Mouse (Mus musculus) T-helper 2 cell (primary cell): ENCODE results near the gene Zscan5b.
"Not testable (repeated sequence)": the region's sequence is repeated elsewhere in the genome, so short reads cannot be mapped to it uniquely, and the experiment has no call there.

Experiments
- in situ Hi-C: fragments of 300-600 bp; cut with MboI, MseI; formaldehyde crosslinking; loops from one replicate; pipeline ENCODE4 v1.15.1; 2025; ENCODE audit warnings: high pct_unique_total_duplicates

Zscan5b gene

DNA sequence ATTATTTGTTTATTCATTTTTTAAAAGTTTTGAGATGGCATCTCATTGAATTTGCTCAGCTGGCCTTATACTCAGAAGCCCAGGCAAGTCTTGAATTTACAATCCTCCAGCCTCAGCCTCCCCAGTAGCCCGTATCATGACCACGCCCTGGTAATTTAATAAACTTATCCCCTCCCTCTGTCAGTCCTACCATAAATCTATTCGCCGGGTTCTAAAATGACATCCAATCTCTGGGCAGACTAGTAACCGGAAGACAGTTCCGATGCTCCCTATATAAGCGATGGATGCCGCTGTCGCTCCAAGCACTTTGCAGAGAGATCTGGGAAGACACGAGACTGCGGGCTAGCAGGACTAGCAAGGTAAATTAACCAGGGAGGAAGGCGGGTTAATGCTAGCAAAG is at the start of gene Zscan5b:
Gene Zscan5b (plus strand): TSS at position 301 of the 400 bp plus-strand sequence.
- in situ Hi-C loops, result no loop called here

DNA sequence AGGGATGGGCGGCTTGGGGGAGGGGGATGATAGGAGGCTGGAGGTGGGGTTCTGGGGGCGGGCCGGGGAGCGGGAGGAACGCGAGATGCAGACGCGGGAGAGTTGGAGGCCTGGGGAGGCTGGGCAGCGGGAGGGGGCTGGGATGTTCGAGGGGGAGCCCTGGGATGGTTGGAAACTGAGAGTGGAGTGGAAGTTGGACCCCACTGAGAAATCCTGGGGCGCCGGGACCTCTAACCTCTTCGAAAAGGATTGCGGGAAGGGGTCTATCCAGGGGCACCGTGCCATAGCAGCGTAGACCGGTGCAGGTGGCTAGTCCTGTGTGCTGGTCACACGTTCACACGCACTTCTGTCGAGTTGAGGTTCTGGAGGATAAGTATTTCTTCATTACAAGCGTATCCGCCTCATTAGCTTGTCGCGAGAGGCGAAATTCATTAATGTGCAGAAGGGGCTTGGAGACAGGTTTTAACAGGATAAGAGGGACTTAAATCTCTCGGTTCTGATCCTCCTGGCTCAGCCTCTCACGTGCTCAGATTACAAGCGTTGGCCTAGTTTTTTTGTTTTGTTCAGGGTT is 49.3 kb upstream of the Zscan5b start:
- in situ Hi-C loops, result loop anchor here (25.0 kb wide), 3 partner anchors 1110 to 1535 kb away; partner anchors contain the start of genes Gm45844, Tmem86b, U2af2 and Zfp580

DNA sequence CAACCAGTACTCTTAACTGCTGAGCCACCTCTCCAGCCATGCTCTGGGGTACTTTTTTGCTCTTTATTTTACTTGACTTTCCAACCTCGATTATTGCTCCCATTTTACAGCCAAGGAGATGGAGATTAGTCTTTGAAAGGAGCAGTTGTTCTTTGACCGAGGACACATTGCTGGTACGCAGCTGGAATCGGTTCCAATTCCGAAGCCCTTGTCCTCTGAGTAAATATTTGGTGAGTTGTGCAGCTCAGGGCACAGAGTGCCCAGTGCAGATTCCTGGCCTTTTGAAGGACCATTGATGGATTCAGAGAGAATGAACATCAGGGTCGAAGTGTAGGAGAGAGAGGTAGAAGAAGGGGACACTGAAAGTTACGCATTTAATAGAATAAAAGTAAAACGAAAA is 48.2 kb upstream of the Zscan5b start:
- in situ Hi-C loops, result loop anchor here (25.0 kb wide), 3 partner anchors 1112 to 1537 kb away; partner anchors contain the start of genes Gm45844, Tmem86b, U2af2 and Zfp580

DNA sequence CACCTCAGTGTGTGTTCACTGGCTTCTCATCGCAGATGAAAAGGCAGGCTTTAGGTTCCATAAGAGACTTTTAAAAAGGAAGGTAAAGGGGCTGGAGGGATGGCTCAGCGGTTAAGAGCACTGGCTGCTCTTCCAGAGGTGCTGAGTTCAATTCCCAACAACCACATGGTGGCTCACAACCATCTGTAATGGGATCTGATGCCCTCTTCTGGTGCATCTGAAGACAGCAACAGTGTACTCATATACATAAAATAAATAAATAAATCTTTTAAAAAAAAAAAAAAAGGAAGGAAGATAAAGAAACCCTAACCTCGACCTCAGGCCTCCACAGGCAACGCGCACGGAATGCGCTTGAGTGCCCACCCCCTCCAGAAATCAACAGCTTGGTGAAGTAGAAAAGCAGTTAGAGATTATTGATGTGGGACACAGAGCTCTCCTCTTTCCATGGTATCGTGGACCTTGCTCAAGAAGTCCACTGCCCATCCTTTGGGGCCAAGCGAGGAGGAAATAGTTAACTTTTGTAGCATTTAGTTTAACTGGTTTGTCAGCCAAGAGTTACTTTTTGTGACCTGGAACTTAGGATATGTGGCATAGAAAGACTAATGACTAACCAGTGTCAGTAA is 47.6 kb upstream of the Zscan5b start:
- in situ Hi-C loops, result loop anchor here (25.0 kb wide), 3 partner anchors 1112 to 1537 kb away; partner anchors contain the start of genes Gm45844, Tmem86b, U2af2 and Zfp580

DNA sequence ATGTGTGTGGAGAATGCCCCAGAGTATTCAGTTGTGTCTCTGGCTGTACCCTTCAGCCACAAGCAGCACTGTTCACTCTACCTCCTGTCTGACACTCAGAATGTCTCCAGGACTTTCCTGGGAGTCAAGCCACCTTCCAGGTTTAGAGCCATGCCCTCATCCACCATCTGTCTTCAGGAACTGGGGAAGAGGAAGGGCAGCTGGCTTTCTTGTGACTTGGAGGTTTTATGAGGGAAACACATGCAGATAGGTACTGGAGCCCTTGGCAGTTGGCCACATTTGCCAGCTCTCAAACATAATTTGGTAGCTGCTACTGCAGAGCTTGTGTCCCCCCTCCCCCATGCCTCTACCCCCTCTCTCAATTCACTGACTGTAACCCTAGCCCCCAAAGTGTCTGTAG is 43.1 kb upstream of the Zscan5b start:
- in situ Hi-C loops, result no loop called here

DNA sequence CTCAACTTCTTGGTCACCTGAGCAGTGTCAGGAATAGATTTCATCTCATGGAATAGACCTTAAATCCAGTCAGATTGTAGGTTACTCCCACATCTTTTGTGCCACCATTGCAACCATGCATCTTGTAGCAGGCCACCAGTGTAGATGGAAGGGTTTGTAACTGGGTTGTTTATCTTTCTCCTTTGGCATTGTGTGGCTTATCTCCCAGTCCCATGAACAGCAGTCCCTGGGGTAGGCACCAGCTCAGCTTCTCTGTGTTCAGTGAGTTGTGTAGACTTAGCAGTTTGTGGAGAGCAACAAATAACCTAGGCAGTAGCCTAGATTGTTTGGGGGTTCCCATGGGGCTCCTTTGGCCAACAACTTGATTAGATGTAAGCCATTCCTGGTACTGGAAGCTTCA is 39.2 kb upstream of the Zscan5b start:
- in situ Hi-C loops, result no loop called here

DNA sequence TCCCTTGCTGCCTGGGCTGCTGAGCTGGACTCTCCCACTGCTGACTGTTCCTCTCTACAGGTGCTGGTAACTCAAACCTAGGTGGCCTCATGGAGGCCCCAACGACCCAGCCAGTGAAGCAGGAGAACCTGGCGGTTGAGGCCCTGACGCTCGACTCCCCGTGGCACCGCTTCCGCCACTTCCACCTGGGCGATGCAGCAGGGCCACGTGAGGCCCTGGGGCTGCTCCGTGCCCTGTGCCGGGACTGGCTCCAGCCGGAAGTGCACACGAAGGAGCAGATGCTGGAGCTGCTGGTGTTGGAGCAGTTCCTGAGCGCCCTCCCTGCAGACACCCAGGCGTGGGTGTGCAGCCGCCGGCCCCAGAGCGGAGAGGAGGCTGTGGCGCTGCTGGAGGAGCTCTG is 38.3 kb upstream of the Zscan5b start:
- in situ Hi-C loops, result no loop called here

DNA sequence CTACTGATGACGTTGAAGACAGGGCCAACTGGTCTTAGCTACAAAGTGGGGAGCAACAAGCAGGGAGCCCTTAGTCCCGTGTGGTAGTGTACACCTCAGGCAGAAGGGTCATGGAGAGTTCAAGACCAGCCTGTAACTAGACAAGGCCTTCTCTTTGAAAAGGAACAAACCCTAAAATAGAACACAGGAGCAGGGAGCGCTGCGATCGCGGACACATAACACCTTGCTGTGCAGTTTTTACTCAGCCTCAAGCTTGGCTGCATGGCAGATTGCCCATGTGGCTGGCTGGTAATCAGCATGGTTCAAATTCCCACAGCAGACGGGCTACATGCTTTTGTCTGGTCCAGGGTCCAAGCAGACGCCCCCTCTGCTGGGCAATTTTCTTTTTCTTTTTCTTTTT is 37.6 kb upstream of the Zscan5b start:
- in situ Hi-C loops, result no loop called here

DNA sequence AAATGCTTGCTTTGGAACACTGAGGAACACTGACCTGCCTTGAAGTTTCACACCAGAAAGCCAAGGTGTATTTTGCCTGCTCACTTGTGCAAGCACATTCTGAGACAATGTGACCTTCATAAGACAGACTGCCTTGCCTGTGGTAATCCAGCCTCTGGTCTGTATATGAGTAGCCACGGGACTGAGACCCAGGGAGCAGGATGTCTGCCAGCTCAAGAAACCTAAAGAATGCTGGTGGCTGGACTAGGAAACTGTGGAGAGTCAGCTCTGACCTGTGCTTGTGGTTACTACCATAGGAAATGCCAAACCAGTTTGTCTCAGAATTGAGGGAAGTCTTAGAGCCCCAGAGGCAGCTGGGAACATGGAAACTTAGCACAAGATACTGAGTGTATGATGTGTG is 36.7 kb upstream of the Zscan5b start:
- in situ Hi-C loops, result no loop called here

DNA sequence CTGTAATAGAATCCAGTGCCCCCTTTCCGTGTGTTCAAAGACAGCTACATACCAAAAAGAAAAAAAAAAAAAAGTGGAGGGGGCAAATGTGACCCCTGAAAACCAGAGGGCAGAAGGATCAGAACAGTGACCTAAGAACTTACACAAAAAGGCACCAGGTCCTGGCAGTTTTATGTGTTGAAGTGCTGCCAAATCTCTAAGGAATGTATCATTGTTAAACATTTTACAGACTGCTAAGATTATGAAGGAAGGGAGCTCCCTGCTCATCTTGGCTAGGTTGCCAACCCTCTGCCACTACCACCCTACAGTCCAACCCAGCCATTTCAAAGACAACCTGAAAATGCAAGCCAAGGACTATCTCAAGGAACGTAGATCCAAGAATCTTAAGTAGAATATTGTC is 35.9 kb upstream of the Zscan5b start:
- in situ Hi-C loops, result no loop called here

DNA sequence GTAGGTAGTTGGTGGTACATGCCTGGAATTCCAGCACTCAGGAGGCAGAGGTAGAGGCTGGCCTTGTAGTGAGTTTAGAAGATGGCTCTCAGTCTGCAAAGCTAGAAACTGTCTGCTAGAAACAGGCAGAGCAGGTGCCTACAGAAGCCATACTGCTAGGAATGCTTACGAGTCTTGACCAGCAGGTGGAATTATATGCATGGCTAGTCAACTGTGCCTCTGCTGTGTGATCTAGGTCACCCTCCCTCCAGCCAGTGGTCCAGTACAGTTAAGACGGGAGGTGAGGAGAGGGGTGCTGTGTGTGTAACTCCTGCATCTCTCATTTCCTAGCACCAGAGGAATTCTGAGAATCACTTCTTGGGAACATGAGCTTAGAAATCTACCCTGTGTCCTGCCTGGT is 35.3 kb upstream of the Zscan5b start:
- in situ Hi-C loops, result no loop called here

DNA sequence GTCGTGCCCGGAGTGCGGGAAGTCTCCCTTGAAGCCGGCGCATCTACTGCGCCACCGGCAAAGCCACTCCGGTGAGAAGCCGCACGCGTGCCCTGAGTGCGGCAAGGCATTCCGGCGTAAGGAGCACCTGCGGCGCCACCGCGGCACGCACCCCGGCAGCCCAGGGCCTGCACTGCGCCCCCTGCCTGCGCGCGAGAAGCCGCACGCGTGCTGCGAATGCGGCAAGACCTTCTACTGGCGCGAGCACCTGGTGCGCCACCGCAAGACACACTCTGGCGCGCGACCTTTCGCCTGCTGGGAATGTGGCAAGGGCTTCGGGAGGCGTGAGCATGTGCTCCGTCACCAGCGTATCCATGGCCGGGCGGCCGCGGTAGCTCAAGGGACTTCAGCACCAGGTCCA is 32.5 kb upstream of the Zscan5b start:
- in situ Hi-C loops, result no loop called here

DNA sequence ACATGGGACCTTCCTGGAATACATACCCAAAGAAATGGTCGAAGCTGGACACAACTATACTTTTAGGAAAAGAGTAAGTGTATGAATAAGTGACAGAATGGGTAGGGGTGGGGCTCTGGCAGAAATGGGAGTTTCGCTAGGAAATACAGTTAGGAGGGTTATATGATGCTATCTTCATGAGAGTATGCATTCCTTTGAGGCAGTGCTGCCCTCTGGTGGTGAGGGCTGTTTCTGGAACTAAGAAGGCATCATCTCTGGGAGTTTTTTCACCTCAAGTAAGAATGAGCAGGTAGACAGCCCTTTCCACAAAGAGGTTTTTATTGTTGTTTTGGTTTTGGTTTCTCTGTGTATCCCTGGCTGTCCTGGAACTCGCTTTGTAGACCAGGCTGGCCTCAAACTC is 30.7 kb upstream of the Zscan5b start:
- in situ Hi-C loops, result no loop called here

DNA sequence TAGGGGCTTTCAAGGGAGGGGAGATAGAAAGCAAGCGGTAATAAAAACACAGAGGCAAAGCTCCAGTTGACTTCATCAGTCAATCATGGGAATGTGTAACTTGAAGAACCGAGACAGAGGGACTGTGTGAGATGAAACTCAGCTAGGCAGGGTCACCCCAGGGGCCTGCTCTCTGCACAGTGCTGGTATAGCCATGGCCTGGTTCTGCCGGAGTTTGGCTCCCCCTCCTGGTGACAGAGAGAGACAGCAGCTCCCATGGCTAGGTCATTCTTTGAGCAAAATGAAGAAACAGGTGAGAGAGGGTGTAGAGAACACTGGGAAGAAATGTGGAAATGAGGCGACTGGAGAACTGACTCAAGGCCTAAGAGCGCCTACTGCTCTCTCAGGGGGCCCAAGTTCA is 27.9 kb upstream of the Zscan5b start:
- in situ Hi-C loops, result no loop called here

DNA sequence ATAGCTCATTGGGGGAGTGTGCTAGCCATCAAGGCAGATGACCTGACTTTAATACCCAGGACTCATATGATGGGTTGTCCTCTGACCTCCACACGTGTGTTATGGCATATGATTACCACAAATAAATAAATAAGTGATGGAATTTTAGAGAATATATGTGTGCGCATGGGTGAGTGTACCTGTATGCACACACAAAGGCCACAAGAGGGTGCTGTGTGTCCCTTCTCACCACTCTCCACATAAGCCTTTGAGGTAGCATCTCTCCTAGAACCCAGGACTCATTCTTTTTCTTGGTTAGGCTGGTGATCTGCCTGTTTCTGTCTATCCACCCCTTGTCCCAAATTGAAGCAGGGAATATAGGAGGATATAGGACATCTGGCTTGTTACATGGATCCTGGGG is 26.3 kb upstream of the Zscan5b start:
- in situ Hi-C loops, result loop anchor here (5.0 kb wide), 1 partner anchor 68 kb away; no protein-coding TSS in a partner anchor

DNA sequence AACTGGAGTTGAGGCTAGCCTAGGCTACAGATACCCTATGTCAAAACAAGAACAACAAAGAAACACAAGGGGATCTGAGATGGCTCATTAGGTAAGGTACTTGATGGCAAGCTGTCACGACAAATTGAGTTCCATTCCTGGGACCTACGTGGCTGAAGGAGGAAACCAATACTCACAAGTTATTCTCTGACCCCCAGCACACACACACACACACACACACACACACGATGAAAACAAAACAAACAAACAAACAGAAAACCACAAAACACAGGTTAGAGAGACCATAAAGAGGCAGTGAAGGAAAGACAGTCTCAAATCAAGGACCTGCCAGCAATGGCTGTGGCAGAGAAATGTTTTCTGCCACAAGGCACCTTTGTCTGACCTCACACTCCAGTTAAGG is 25.3 kb upstream of the Zscan5b start, which contains the start of gene Galp:
Gene Galp (plus strand): TSS at position 301 of the 400 bp plus-strand sequence.
- in situ Hi-C loops, result loop anchor here (5.0 kb wide), 1 partner anchor 69 kb away; no protein-coding TSS in a partner anchor

DNA sequence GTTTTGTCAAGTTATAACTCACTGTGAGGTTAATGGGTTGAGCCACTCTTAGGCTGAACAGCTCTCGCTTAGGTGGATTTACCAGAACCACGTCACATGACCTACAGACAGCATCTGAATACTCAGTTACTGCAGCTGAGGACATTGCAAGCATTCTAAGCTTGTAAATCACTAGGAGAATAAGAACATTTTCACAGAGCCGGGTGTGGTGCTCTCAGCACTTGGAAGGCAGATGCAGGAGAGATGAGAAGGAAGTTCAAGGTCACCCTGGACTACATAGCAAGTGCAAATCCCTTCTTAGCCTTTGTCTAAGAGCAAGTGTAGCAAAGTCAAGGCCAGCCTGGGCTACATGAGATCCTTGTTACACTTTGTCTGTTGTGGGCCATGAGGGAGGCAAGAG is 17.9 kb upstream of the Zscan5b start:
- in situ Hi-C loops, result no loop called here

DNA sequence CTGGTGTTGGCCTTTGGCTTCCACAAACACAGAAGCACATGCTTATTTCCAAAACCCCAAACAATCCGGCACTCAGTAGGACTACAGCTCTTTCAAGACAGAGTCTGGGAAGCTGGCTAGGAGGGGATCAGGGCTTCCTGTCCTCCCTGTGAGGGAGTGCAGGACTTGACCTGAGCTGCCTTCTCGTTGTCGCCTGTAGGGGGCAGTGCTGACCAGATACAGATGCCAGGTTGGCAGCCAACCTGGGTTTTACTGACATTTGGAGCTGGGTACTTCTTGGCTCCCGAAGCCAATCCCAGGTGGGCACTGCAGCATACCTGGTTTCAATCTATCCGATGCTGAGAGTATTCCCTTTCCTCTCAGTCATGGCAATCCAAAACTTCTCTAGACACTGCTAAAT is 8.9 kb upstream of the Zscan5b start:
- in situ Hi-C loops, result no loop called here

DNA sequence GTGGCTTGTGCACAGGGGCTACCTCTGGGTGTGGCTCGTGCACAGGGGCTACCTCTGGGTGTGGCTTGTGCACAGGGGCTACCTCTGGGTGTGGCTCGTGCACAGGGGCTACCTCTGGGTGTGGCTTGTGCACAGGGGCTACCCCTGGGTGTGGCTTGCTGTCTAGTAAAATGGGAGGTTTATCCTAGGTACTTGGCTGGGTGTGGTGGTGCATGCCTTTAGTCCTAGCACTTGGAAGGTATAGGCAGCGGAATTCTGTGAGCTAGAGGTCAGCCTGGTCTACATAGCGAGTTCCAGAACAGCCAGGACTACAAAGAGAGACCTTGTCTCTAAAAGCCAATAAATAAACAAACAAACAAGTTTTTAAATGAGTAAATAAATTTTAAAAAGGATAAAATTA is 7.4 kb upstream of the Zscan5b start:
- in situ Hi-C loops, result not testable (repeated sequence)

DNA sequence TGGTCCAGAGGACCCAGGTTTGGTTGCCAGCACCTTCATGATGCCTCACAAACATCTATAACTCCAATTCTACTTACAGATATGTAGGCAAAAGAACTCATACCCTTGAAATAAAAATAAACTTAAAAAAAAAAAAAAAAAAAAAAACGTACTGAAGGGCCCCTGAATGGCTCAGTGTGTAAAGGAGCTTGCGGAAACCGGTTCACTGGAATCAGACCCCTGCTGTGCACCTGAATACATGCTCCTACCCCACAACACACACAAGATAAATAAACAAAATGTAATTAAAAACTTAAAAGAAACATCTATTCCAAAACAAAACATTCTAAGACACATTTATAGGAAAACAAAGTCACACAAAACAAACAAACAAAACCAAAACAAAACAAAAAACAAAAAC is 1.9 kb upstream of the Zscan5b start:
- in situ Hi-C loops, result no loop called here

DNA sequence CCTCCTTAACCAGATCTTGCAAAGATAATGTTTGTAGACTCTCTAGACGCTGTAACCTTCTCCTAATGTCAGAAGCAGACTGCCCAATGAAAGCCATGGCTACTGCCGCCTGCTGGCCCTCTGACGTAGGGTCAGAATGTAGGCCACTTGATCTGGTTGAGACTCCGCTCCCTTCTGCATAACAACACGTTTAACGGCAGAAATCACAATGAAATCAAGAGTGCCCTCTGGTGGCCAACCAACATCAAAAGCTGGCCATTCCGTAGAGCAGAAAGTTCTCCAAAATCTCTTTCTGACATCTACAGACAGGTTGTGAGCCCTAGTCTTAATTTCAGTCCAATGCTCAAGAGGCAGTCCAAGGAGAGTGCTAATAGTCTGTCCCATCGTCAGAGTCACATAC is 6.4 kb downstream of the Zscan5b start:
- in situ Hi-C loops, result not testable (repeated sequence)

DNA sequence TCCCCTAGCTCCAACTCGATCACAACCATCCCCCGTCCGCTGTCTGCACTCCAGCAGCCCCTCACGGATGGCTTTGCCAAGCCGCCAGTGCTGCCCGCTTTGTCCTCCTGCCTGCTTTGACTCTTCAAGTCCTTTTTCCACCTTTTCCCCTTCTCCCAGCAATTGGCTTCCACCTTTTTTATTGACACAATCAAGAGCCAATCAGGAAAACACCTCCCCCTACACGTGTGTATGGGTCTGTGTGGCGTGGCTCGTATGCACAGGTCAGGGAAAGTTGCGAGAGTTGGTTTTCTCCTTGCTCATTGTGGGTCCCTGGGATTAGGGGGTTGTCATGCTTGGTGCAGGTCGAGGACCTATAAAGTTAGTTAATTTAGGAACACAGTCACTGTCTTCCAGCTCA is 17.7 kb downstream of the Zscan5b start:
- in situ Hi-C loops, result no loop called here

DNA sequence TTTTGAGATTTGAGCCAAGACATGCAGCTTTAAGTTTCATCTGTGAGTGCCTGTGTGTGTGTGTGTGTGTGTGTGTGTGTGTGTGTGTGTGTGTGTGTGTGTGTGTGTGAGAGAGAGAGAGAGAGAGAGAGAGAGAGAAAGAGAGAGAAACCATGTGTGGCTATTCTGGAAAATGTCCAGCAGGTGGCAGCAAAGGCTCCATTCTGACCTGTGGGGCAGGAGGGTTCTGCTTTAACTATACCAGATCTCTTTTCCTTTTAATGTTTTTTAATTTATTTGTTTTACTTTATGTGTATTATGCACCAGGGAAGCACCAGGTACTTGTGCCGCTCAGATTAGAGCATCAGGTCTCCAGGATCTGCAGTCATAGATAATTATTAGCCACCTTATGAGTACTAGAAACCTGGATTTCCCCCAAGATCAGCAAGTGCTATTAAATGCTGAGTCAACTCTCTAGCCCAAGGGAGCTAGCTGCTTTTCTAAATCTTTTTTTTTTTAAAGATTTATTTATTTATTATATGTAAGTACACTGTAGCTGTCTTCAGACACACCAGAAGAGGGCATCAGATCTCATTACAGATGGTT is 18.9 kb downstream of the Zscan5b start:
- in situ Hi-C loops, result not testable (repeated sequence)
